Mouse (Mus musculus): ENCODE results near the gene Olfr870. TPM values are rescaled to one million over a fixed set of nuclear protein-coding genes. Genes with fewer than 3 reads are reported as not detected.
"Not testable (repeated sequence)": the region's sequence is repeated elsewhere in the genome, so short reads cannot be mapped to it uniquely, and the experiment has no call there.

Gene Olfr870
- not detected in 2 replicates for total RNA-seq (2015)
- not detected in 2 replicates for total RNA-seq (2017)

DNA sequence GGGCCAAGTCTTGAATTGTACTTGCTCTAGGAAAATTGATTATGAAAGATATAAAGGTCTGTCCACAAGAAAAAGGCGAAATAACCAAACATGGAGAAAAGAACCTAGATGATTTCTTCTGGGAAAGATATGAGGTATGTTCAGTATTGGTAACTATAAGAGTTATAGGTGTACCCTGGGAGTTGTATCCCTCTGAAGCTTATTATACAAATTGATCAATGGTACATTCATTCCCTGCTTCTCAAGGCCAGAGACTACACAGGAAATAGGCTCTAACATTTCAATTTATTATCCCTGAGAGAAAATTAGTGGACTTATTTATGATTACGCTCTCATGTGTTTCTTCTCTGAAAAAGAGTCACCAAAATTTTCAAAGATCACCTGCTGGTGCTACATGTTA, at the start of gene Olfr870:
Gene Olfr870 (minus strand): TSS at position 101 of the 400 bp plus-strand sequence.
- no peak for ATAC-seq (replicated peaks; ENCODE audit: poor library complexity)

DNA sequence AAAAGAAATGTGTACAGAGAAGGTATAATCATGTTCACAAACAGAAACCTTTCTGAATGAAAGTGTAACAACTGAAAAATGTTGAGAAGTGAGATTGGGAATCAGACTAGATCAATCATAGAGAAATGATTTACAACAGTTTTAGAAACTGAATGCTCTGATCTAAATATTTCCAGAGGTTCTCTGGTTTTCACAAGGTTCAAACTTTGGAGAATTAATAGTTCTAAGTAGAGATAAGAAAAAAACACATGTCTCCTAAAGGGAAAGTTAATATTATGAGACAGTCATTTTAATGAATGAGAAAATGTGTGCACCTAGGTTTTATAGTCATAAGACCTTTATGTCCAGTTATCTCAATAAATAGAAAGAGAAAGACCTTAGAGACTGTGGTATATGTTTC, 38.0 kb upstream of the Olfr870 start, which contains the start of gene Olfr871:
Gene Olfr871 (plus strand): TSS at position 301 of the 400 bp plus-strand sequence.
- ATAC-seq (replicated peaks; ENCODE audit: poor library complexity), result no peak

GRCm38 (mm10) chr9:20211477-20211876, 37.6 kb upstream of the Olfr870 start:
- no peak for ATAC-seq (replicated peaks; ENCODE audit: poor library complexity)

GRCm38 (mm10) chr9:20210812-20211211, 37.0 kb upstream of the Olfr870 start:
- ATAC-seq (replicated peaks; ENCODE audit: poor library complexity), result no peak

GRCm38 (mm10) chr9:20203413-20203984, 29.6 kb upstream of the Olfr870 start:
- not testable (repeated sequence) for ATAC-seq (replicated peaks; ENCODE audit: poor library complexity)

- no peak for ATAC-seq (replicated peaks; ENCODE audit: poor library complexity)
Measured at GRCm38 (mm10) chr9:20202131-20202530, 28.3 kb upstream of the Olfr870 start.

DNA sequence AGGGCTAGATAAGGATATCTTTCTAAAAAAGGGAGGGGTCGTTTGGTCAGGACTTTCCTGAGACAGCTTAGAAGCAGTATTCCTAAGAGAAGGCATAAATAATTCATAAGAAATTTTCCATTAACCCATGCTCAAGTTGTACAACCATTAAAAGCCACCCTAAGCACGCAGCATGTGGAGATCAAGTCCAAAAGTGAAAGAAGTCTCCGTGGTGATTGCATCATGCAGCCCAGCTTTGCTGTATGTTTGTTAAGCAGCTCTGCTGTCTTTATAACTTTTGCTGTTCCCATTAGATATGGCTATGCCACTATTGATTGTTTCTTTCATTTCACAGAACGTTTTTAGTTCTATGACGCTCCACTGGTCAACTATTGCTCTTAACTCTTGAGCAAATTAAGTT, 5.6 kb upstream of the Olfr870 start:
- no peak for ATAC-seq (replicated peaks; ENCODE audit: poor library complexity)

GRCm38 (mm10) chr9:20149706-20150105, 24.2 kb downstream of the Olfr870 start:
- ATAC-seq (replicated peaks; ENCODE audit: poor library complexity), result no peak

GRCm38 (mm10) chr9:20128709-20129108, 45.1 kb downstream of the Olfr870 start, which contains the start of gene Olfr869:
Olfr869 (plus strand) TSS chr9:20129009.
- ATAC-seq (replicated peaks; ENCODE audit: poor library complexity), result no peak

Other genes starting within 250 kb of the Olfr870 start
- gene Olfr866, start 146.0 kb downstream of the Olfr870 start, total RNA-seq (2015), result not detected in 2 replicates
- gene Olfr866, start 146.0 kb downstream of the Olfr870 start, total RNA-seq (2017), result not detected in 2 replicates
- gene Olfr867, start 116.5 kb downstream of the Olfr870 start, total RNA-seq (2015), result not detected in 2 replicates
- gene Olfr867, start 116.5 kb downstream of the Olfr870 start, total RNA-seq (2017), result not detected in 2 replicates
- not detected in 2 replicates for gene Olfr868, start 75.4 kb downstream of the Olfr870 start, total RNA-seq (2015)
- not detected in 2 replicates for gene Olfr868, start 75.4 kb downstream of the Olfr870 start, total RNA-seq (2017)
- not detected in 2 replicates for gene Olfr869, start 45.0 kb downstream of the Olfr870 start, total RNA-seq (2015)
- gene Olfr869, start 45.0 kb downstream of the Olfr870 start, total RNA-seq (2017), result not detected in 2 replicates
- not detected in 2 replicates for gene Olfr871, start 38.1 kb upstream of the Olfr870 start, total RNA-seq (2015)
- not detected in 2 replicates for gene Olfr871, start 38.1 kb upstream of the Olfr870 start, total RNA-seq (2017)
- not detected in 2 replicates for gene Olfr872, start 63.1 kb upstream of the Olfr870 start, total RNA-seq (2015)
- not detected in 2 replicates for gene Olfr872, start 63.1 kb upstream of the Olfr870 start, total RNA-seq (2017)
- not detected in 2 replicates for gene Olfr39, start 108.3 kb upstream of the Olfr870 start, total RNA-seq (2015)
- gene Olfr39, start 108.3 kb upstream of the Olfr870 start, total RNA-seq (2017), result not detected in 2 replicates
- not detected in 2 replicates for gene Olfr873, start 124.5 kb upstream of the Olfr870 start, total RNA-seq (2015)
- not detected in 2 replicates for gene Olfr873, start 124.5 kb upstream of the Olfr870 start, total RNA-seq (2017)
- not detected in 2 replicates for gene Olfr18, start 162.0 kb upstream of the Olfr870 start, total RNA-seq (2015)
- gene Olfr18, start 162.0 kb upstream of the Olfr870 start, total RNA-seq (2017), result not detected in 2 replicates
- gene Zfp560, start 211.1 kb upstream of the Olfr870 start, total RNA-seq (2015), result 16.1 and 20.4 TPM in 2 replicates
- 8.5 and 13.5 TPM in 2 replicates for gene Zfp560, start 211.1 kb upstream of the Olfr870 start, total RNA-seq (2017)

Data from megakaryocyte progenitor cell, adult 5-6 weeks (primary cell).